Mouse (Mus musculus) adrenal gland, postnatal 14 days (tissue): ENCODE measurements at regions not wholly inside any gene's neighbourhood (a gene's known extent, or its start where the extent isn't known, plus 50 kb on each side); places are given as distances from the start of the nearest gene placed in this dataset.
"Not testable (repeated sequence)": the region's sequence is repeated elsewhere in the genome, so short reads cannot be mapped to it uniquely, and the experiment has no call there.

Source experiments
- DNase-seq: peaks from one replicate; pipeline ENCODE4 v3.0.0; 2021; ENCODE audit warnings: mixed read lengths

DNA sequence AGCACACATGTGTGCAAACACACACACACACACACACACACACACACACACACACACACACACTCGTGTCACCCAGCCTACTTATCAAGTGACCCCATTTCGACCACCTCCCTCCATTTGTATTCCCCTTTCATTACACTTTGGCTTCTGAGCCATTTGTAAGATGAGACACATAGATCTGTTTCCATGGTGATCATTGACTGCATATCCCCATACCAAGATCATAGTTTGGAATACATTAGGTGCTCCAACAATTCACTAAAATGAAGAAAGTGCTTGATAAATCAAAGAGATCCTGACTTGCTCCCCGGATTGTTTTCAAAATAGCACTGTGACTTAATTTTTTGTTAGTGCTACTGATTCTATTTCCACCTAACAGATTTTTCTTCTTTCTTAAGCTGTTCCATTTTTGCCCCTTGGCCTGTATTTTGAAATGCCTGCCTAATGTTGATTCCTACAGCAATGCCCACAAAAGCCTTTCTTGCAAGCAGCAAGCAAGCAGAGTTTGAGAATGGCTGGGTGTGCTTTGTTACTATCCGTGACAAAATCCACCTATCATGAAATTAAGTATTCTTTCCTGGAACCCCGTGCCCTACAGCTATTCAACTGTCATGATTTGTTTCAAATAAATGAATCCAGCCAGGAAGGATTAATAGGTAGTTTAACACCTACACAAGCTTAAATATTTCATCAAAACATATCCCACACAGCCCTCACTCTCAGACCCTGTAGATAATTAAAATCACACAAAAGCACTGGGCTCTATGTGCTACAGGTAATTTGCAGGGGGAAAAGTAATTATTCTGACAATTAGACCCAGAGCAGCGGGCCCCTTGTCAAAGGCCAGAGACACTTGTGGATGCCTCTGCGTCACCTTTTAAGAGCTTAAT, 168.1 kb upstream of the Rgma start:
- DNase-seq, result no peak

DNA sequence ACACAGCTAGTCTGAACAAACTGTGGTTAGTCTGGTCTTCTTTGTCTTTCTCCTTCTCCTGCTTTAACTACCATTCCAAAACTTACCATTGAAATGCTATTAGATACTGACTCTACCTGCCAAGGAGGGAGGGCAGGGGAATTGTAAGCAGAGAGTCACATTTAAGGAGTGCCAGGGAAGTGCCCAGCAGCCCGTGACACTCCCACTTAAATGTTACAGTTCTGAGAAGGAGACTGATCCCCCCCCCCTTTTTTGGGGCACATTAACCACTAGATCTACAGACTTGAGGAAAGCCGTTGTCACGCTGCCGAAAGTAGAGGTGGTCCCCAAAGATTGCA, 166.9 kb upstream of the Rgma start:
- no peak for DNase-seq

DNA sequence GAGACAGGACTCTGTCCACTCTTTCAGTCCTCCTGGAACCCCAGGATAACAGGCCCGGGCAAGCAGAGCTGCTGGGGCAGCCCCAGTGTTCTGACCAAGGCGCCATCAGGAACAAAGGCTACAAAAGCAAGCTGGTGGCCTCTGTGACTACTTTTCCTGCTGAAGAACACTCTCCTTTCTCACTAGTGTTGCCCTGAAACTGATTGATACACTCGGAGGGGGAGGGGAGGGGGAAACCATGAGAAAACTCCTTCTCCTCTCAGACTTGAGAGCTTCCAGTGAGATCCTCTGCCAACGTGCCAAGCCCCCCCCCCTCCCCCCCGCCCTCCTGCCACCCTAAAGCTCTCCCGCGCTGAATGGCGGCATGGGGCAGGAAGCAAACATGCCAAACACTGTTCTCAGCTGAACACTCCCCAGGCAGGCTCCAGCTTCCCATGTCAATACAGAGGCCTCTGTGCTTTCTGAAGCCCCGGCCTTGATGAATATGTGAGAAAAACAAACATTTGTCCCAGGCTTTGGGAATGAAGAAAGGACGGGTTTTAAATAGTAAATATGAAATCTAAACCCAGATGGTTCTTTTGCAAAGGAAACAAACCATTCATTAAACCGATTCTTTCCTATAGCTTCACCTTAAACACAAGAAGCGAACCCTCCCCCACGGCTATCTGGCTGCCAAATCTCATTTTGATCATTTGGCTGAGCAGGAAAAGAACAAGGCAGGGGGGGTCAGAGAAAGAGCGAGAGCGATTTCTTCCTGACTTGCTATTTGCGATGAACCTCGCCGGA, 166.3 kb upstream of the Rgma start:
- no peak for DNase-seq

DNA sequence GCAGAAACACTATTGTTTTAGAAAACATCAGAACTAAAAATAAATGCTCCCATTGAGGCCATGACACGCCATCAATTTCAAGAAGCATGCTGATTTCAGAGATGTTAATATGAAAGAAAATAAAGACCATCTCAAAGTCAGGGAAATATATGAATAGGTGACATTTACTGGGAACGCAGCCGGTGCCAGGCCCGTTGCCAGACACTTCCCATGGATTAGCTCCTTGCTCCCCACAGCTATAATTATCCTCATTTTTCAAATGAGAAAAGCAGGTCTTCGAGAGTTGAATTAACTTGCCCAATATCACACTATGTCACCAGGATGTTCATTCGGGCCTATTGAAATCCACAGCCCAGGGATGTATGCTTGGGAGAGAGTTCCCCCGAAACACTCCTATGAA, 165.2 kb upstream of the Rgma start:
- no peak for DNase-seq

DNA sequence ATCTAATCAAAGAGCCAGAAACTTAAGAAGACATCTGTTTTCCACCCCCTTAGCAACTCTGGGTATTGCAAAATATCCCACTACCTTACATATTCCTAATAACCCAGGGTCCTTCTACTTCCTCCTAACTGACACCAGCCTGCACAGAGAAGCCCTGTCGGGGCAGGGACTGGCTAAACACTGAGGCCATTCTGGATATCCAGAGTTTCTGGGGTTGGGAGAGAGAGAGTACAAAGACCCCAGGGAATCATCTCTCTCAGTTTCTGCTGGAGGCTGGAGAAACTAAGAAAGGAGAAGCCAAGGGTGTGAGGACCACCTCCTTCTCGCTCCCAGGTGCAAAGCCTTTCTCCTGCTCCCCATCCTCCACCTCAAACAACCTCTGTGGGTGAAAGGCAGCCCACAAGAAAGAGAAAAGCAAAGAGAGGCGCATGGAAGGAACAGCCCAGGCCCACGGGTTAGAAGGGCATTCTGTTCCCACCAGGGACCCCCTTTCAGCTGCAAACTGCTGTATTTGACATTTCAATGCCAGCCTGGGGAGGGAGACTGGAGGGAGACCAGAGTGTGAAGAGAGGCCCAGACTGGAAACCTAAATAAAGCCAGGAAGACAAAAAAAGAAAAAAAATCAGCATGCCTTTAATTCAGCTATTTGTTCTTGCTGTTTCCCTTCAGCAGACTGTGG, 152.9 kb upstream of the Rgma start:
- no peak for DNase-seq

DNA sequence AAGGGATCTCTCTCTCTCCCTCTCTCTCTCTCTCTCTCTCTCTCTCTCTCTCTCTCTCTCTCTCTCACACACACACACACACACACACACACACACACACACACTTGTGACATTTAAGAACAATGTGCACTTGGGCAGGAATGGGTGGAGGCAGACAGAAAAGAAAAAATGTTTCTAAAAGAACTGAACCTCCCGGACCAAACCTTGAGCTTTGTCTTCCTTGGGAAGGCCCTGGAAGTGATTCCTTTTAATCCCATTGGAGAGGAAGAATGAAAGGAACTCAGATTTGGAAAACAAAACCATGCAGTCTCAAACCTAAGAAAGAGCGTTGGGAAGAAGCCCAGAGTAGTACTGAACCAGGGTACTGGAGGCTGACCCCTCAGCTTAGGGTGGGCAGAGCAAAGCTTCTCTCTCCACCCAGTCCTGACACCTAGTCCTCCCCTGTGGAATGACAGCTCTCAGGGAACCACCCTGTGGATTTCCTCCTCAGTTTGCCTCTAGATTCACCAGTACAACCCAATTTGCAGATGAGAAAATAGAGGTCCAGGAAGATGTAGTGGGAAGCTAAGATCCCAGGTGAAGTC, 152.3 kb upstream of the Rgma start:
- DNase-seq, result no peak

DNA sequence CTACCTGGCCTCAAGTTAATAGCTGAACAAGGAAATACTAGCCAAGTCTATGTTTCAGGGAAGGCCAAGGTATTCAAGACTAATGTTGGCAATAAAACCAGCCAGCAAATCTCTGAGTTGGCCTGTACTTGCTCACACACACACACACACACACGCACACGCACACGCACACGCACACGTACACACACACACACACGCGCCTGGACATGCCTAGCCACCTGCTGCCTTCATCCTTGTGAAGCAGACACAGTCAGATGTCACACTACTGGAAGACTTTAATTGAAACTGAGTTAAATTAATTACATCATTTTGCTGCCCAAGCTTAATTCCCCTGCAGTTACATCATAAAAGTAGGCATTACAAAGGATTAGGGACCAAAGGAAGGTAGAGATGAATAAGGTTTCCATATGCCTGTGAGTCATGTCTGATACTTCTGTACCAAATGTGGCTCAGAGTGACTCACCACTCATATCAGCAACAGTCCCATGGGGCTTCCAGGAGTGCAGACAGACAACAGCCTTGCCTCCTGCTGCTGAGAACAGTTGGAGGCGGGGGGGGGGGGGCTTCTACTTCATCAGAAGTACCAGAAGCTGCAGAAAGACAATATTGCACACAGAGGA, 141.7 kb upstream of the Rgma start:
- DNase-seq, result no peak

DNA sequence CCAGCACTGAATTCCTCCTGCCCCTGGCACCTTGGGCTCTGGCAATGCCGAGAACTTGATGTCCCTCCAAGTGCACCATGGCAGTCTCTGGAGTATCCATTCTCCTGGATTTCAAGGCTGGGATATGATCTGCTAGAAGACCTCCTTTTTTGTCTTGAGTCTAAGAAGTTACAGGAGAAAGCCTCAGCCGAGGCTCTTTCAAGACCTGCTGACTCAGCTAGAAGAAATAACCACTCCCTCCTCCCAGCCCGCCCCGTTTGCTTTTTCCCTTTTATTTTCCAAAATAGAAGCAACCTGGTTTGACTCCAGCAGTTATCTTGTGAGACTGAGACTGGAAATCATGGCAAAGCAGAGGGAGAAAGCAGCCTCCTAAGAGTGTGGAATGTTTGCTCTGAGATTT, 136.8 kb upstream of the Rgma start:
- peak; percentile 27 for DNase-seq

DNA sequence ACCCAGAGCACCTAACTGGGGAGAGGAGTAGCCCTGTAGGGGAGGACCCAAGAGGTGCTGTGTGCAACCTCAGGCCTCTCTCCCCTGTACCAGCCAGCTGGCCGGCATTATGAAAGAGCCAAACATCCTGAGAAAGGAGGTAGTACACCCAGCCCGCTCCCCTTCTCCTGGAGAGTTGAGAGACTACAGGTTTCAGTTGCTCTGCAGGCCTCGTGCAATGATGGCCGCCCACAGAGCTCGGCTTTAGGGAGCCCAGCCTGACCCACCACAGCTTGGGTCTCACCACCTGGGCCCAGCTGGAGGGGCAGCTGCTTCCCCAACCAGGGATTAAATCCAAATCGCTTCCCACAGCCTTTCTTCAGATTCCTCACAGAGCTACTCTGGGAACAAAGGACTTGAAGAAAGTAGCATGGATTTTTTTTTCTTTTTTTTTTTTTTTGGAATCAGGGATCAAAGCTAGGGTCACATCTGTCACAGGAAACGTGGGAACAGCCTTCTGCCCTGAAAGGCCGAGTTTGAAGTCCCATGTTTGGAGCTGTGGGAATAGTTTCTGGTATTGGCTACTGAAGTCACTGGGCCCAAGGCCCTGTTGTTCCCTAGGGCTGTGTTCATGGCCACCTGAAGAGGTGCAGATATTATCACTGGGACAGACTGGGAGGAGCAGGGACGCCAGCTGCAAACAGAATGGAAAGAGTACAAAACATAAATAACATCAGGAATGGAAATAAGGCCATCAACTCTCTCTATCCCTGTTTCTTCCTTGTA, 131.5 kb upstream of the Rgma start:
- no peak for DNase-seq

DNA sequence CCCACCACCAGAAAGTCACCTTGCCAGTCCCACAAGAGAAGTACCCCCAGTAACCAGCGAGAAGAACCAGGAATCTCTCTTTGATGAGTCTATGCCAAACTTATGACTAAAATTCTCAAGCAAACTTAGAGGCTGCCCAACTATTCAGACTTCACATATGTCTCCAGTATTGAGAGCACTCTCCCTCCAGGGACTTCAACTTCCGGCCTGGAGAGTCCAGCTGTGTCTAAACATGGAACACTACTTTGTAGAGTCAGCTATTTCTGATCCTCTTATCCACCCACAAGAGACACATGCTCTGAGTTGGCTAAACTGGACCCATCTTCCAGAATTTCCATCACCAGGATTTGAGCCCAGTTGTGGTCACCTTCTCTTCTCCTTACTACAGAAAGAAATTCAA, 129.9 kb upstream of the Rgma start:
- no peak for DNase-seq

DNA sequence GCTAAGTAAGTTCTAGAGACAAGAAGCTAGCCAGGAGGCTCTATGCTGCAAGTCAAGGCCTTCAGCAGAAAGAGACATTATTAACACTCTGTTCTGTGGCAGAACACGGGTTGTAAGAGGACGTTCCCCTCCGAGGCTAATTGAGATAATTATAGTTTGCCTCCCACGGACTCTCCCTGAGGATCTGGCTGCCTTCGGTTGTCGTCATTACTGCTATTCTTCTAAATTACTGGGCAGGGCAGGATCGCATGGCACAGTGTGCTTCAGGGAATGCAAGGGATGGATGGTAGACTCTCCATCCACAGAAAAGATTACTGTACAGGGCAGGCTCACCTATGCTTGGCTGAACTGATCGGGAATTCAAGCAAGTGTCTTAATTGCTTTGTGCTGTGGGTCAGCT, 124.7 kb upstream of the Rgma start:
- no peak for DNase-seq

DNA sequence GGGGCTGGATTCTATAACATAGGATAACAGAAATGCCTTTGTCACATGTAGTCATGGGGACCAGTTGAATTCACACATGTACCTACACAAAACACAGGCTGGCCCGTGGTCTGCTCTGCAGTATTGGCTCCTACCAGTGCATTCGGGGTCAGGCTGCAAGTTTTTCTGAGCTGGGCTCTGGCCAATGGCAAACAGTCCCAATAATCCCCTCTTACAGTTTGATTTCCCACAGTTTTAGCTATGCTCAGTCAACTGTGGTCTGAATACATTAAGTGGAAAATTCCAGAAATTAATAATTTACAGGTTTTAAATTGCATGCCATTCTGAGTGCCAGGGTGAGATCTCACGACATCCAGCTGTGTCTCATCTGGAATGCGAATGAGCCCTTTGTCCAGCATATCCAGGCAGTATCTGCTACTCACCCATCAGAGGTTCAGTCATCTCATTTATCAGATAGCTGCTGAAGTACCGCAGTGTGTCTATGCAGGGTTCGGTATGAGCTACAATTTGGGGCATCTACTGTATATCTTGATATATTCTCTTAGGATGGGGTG, 124.0 kb upstream of the Rgma start:
- DNase-seq, result no peak

DNA sequence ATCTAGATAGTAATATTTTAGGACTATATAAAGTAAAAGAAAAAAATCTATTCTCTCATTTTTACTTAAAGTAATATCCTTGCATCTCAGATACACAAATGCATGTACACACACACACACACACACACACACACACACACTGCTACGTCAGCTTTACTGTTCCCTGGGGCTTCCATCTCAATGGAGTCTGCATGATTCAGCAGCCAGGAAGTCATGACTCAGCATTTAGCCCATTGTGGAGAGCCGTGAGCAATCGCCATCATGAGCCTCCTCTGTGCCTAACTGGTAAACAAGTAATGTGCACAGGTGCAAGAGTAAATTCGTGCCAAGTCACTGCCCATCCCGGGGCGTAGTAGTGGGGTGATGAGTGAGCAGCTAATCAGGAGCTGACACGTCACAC, 120.3 kb upstream of the Rgma start:
- not testable (repeated sequence) for DNase-seq

DNA sequence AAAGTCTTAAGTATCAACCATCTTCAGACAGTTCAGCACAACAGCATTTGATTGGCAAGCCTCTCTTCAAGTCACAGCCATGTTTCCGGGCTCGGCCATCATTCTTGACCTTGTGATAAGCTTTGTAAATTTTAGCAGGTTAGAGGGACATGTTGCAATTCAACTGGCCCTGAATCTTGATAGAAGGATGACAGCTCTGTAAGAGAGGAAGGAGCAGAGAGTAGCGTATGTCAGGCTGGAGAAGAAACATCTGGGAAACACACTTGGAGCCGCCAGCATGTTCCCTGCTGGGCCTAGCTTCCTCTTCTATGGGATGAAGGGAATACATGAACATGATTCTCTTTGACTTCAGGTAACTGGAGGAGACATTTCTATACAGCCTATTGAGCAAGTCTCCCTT, 115.2 kb upstream of the Rgma start:
- no peak for DNase-seq

DNA sequence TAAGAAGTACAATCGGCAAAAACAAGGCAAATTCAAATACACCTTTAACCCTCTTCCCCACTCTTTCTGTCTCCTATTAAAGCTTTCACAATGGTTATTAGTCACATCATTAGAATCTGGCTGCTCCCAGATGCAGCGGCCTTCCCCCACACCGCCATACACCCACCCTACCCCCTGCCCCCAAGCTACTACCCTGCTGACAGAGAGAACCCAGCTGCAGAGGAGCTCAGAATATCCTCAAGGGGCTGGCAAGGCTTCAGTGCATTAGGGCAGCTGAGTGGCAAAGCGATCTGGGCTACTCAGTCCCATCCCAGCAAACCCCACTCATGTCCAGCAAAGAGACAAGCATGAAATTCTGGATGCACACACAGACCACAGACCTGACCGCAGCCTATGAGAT, 113.6 kb upstream of the Rgma start:
- no peak for DNase-seq

DNA sequence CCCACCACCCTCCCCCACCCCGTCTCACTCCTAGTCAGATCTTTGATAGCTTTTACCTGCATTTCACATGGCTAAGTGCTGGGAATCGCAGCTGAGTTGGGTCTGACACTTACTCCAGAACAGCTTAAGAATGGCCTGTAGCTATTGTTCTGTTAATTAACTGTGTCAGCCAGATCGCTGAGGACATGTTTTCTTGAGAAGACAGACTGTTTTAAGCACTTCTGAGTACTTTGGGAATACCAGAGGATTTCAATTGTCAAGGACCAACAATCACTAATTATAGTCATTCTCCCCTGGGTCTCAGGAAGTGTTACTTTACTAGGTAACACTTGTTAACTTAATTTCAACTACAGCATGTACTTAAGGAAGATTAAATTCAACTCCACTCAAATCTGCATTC, 112.8 kb upstream of the Rgma start:
- no peak for DNase-seq

DNA sequence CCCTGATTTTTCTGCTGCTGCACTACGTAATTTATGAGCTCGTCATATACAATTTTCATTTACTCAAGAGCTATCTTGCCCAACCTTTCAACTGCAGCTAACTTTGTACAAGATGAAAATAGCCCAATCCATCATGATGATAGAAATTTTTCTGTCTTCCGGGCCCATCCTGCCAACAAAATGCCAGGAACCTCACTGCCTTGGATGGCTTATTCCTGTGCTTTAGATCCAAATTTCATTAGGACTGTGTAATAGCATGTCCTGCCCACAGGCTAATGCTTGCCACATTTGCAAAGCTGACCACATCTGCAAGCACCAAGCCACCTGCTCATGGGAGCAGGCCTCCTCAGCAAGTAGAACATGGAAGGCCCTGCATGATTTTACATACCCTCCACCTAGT, 105.7 kb upstream of the Rgma start:
- DNase-seq, result no peak

DNA sequence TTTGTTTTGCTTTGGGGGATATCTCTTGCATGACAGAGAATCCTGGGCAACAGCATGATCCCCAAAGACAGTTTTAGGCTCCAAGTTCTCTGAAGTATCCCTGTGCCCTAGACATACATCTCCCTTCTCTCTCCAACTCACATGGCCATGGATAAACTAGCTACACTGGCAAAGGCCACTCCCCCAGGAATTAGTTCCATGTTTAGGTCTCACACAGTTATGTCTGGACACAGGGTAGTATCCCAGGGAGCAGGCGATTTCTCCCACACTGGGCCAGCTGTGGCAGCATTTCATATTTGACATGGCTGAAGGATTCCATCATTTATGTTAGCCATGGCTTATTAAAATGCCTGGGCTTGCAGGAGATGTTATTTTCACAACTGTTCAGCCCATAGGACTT, 102.5 kb upstream of the Rgma start:
- DNase-seq, result no peak

DNA sequence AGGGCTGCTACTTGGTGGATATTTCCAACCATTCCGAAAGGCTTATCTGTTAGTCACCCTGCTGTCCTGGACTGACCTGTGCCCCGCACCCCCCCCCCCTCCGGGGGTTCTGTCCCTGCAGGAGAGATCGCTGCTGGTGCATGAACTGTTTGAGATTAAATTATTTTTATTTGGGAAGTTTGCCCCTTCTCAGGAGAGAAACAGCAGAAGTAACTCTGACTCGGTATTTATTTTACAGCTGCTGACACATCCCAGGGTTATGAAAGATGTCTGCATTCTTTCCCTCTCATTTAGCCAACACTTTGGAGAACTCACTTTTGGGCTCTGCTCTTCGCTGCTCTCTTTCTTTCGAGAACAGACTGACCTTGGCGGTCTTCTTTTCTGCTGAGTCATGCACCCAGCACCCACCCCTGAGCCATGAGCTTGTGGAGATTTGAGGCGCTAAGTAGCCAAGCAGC, 99.5 kb upstream of the Rgma start:
- peak; percentile 55 for DNase-seq

DNA sequence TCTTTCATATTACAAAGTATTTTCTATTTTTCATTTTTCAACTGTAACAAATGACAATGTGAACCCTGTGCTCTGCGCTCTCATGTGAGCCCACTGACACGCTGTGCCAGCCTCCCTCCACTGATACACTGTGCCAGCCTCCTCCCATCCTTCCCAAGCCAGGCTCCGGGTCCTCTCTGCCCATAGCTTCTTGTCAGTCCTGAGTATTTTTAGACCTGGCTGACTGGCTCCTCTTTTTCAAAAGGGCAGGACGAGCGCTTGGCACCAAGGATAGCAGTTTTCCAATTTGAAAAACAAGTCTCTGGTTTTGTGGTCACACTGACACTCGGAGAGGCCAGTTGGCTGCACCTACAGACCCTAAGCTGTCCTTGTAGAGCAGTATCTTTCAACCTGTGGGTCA, 96.7 kb upstream of the Rgma start:
- no peak for DNase-seq

DNA sequence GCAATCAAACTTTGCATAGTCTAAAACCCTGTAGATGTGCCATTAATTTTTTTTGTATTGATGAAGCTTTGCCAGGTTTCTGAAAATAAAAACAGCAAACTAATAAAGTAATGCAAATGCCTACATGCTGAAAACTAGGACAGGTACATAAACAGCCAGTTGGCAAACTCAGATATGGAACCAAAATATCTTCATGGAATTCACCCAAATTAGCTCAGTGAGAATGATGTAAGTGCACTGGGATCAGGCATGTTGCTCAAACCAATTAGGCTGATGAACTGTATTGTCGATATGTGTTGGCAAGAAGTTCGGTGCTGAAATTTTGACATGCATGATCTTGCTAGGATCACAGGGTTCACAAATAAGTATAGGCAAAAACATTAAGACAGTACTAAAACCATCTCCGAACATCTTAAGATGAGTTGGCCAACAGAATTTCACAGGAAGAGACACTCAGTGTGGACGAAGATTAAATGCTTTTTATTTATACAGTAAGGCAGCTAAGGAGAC, 95.3 kb upstream of the Rgma start:
- no peak for DNase-seq
